Mouse (Mus musculus): ENCODE measurements at regions not wholly inside any gene's neighbourhood (a gene's known extent, or its start where the extent isn't known, plus 50 kb on each side); places are given as distances from the start of the nearest gene placed in this dataset.

- no peak for DNase-seq (ENCODE audit: low read depth in 1 of 2, low spot score in 2 of 2)
- Histone ChIP-seq H3K36me3 (ENCODE audit: control insufficient read depth, insufficient read depth, low read length) (no peaks in the 10 kb centered on the region), H3K27me3 (ENCODE audit: control insufficient read depth, insufficient read depth, low read length) (no peaks in the 10 kb centered on the region), H3K27ac (ENCODE audit: insufficient read depth, low read length) (no peak overlapping the region), H3K4me1 (ENCODE audit: control insufficient read depth, insufficient read depth, insufficient read length) (no peaks in the 10 kb centered on the region; the same call in 1 of the 2 replicates), H3K4me3 (ENCODE audit: extremely low read depth, insufficient read depth, insufficient read length) (no peak overlapping the region)
- 80% methylated on average over 5 of the region's 5 CpGs for WGBS
- TF ChIP-seq CTCF (IDR thresholded peaks at IDR 0.05; ENCODE audit: extremely low read depth, insufficient read depth, insufficient read length, insufficient replicate concordance) (no peak), POLR2A (IDR thresholded peaks at IDR 0.05; ENCODE audit: low read depth, low read length) (no peak)
Observed at GRCm38 (mm10) chr11:22632988-22633387, 121.1 kb downstream of the Tmem17 start.

GRCm38 (mm10) chr11:22633961-22634360, 122.1 kb downstream of the Tmem17 start:
- 89% methylated on average over 6 of the region's 6 CpGs for WGBS
- H3K4me1 ChIP-seq (ENCODE audit: control insufficient read depth, insufficient read depth, insufficient read length) = no peaks in the 10 kb centered on the region; the same call in 1 of the 2 replicates
- DNase-seq (ENCODE audit: low read depth in 1 of 2, low spot score in 2 of 2) = no peak
- H3K4me3 ChIP-seq (ENCODE audit: extremely low read depth, insufficient read depth, insufficient read length) = no peak overlapping the region
- no peaks in the 10 kb centered on the region for H3K27me3 ChIP-seq (ENCODE audit: control insufficient read depth, insufficient read depth, low read length)
- TF ChIP-seq POLR2A (IDR thresholded peaks at IDR 0.05; ENCODE audit: low read depth, low read length) = no peak
- no peak for TF ChIP-seq CTCF (IDR thresholded peaks at IDR 0.05; ENCODE audit: extremely low read depth, insufficient read depth, insufficient read length, insufficient replicate concordance)
- no peaks in the 10 kb centered on the region for H3K36me3 ChIP-seq (ENCODE audit: control insufficient read depth, insufficient read depth, low read length)
- no peak overlapping the region for H3K27ac ChIP-seq (ENCODE audit: insufficient read depth, low read length)

GRCm38 (mm10) chr11:22635021-22635420, 123.1 kb downstream of the Tmem17 start:
- no peaks in the 10 kb centered on the region for H3K36me3 ChIP-seq (ENCODE audit: control insufficient read depth, insufficient read depth, low read length)
- H3K4me1 ChIP-seq (ENCODE audit: control insufficient read depth, insufficient read depth, insufficient read length) = no peaks in the 10 kb centered on the region
- H3K4me3 ChIP-seq (ENCODE audit: extremely low read depth, insufficient read depth, insufficient read length) = no peak overlapping the region
- H3K27ac ChIP-seq (ENCODE audit: insufficient read depth, low read length) = no peak overlapping the region
- TF ChIP-seq POLR2A (IDR thresholded peaks at IDR 0.05; ENCODE audit: low read depth, low read length) (no peak), CTCF (IDR thresholded peaks at IDR 0.05; ENCODE audit: extremely low read depth, insufficient read depth, insufficient read length, insufficient replicate concordance) (no peak)
- H3K27me3 ChIP-seq (ENCODE audit: control insufficient read depth, insufficient read depth, low read length) = no peaks in the 10 kb centered on the region
- WGBS = 66% methylated on average over 2 of the region's 2 CpGs
- DNase-seq (ENCODE audit: low read depth in 1 of 2, low spot score in 2 of 2) = no peak

- Histone ChIP-seq H3K27ac (ENCODE audit: insufficient read depth, low read length) (no peak overlapping the region), H3K4me1 (ENCODE audit: control insufficient read depth, insufficient read depth, insufficient read length) (no peaks in the 10 kb centered on the region), H3K27me3 (ENCODE audit: control insufficient read depth, insufficient read depth, low read length) (no peaks in the 10 kb centered on the region), H3K36me3 (ENCODE audit: control insufficient read depth, insufficient read depth, low read length) (no peaks in the 10 kb centered on the region), H3K4me3 (ENCODE audit: extremely low read depth, insufficient read depth, insufficient read length) (no peak overlapping the region)
- WGBS = 91% methylated on average over 7 of the region's 7 CpGs
- TF ChIP-seq POLR2A (IDR thresholded peaks at IDR 0.05; ENCODE audit: low read depth, low read length) (no peak), CTCF (IDR thresholded peaks at IDR 0.05; ENCODE audit: extremely low read depth, insufficient read depth, insufficient read length, insufficient replicate concordance) (no peak)
- DNase-seq (ENCODE audit: low read depth in 1 of 2, low spot score in 2 of 2) = no peak
Observed at GRCm38 (mm10) chr11:22636321-22636720, 124.4 kb downstream of the Tmem17 start.

GRCm38 (mm10) chr11:22636761-22637557, 125.1 kb downstream of the Tmem17 start:
- Histone ChIP-seq H3K4me3 (ENCODE audit: extremely low read depth, insufficient read depth, insufficient read length) (no peak overlapping the region), H3K27ac (ENCODE audit: insufficient read depth, low read length) (no peak overlapping the region; the same call in 1 of the 2 replicates), H3K4me1 (ENCODE audit: control insufficient read depth, insufficient read depth, insufficient read length) (no peaks in the 10 kb centered on the region), H3K36me3 (ENCODE audit: control insufficient read depth, insufficient read depth, low read length) (no peaks in the 10 kb centered on the region), H3K27me3 (ENCODE audit: control insufficient read depth, insufficient read depth, low read length) (no peaks in the 10 kb centered on the region)
- 81% methylated on average over 9 of the region's 9 CpGs for WGBS
- DNase-seq (ENCODE audit: low read depth in 1 of 2, low spot score in 2 of 2) = no peak
- TF ChIP-seq CTCF (IDR thresholded peaks at IDR 0.05; ENCODE audit: extremely low read depth, insufficient read depth, insufficient read length, insufficient replicate concordance) = no peak
- TF ChIP-seq POLR2A (IDR thresholded peaks at IDR 0.05; ENCODE audit: low read depth, low read length) = no peak

- TF ChIP-seq POLR2A (IDR thresholded peaks at IDR 0.05; ENCODE audit: low read depth, low read length) (no peak), CTCF (IDR thresholded peaks at IDR 0.05; ENCODE audit: extremely low read depth, insufficient read depth, insufficient read length, insufficient replicate concordance) (no peak)
- Histone ChIP-seq H3K36me3 (ENCODE audit: control insufficient read depth, insufficient read depth, low read length) (no peaks in the 10 kb centered on the region), H3K27me3 (ENCODE audit: control insufficient read depth, insufficient read depth, low read length) (no peaks in the 10 kb centered on the region), H3K4me1 (ENCODE audit: control insufficient read depth, insufficient read depth, insufficient read length) (no peaks in the 10 kb centered on the region), H3K4me3 (ENCODE audit: extremely low read depth, insufficient read depth, insufficient read length) (no peak overlapping the region), H3K27ac (ENCODE audit: insufficient read depth, low read length) (no peak overlapping the region)
- DNase-seq (ENCODE audit: low read depth in 1 of 2, low spot score in 2 of 2) = no peak
- WGBS = 84% methylated on average over 6 of the region's 6 CpGs
Observed at GRCm38 (mm10) chr11:22638171-22638570, 126.3 kb downstream of the Tmem17 start.

- H3K36me3 ChIP-seq (ENCODE audit: control insufficient read depth, insufficient read depth, low read length) = no peaks in the 10 kb centered on the region
- no peak overlapping the region for H3K4me3 ChIP-seq (ENCODE audit: extremely low read depth, insufficient read depth, insufficient read length)
- no peaks in the 10 kb centered on the region for H3K4me1 ChIP-seq (ENCODE audit: control insufficient read depth, insufficient read depth, insufficient read length)
- no peaks in the 10 kb centered on the region for H3K27me3 ChIP-seq (ENCODE audit: control insufficient read depth, insufficient read depth, low read length)
- DNase-seq (ENCODE audit: low read depth in 1 of 2, low spot score in 2 of 2) = no peak
- no peak for TF ChIP-seq CTCF (IDR thresholded peaks at IDR 0.05; ENCODE audit: extremely low read depth, insufficient read depth, insufficient read length, insufficient replicate concordance)
- TF ChIP-seq POLR2A (IDR thresholded peaks at IDR 0.05; ENCODE audit: low read depth, low read length) = no peak
- H3K27ac ChIP-seq (ENCODE audit: insufficient read depth, low read length) = no peak overlapping the region
- 72% methylated on average over 2 of the region's 2 CpGs for whole genome bisulfite sequencing
Observed at GRCm38 (mm10) chr11:22638700-22639099, 126.8 kb downstream of the Tmem17 start.

Data from spleen, adult 2 months (tissue).